Mouse (Mus musculus): ENCODE results near the gene Nav1. TPM values are rescaled to one million over a fixed set of nuclear protein-coding genes. Genes with fewer than 3 reads are reported as not detected.

The Nav1 gene
- total RNA-seq, 2 experiments from 2014 or later: 55.4 to 68.4 TPM

DNA sequence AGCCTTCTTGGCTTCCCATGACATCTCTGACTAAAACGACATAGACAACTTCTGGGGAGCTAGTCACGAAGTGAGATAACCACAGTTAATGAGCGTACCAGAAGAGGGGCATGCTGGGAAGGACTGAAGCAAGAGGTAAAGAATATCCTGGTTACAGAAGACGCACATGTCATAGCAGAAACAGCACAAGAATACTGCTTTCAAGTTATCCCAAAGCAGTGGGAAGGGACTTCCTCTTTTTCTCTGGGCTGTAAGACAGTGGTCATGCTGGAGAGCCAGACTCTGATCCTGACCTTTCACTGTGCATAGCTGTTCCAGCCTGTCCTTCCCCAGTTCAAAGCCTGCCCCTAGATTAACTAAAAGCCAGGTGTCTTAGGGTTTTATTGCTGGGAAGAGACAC lies 26.4 kb upstream of the Nav1 start:
- DNase-seq (ENCODE audit: extremely low spot score in 1 of 2, low spot score in 2 of 2): no peak
- H3K27ac ChIP-seq: no peak overlapping the region
- intact Hi-C loops (cut with DNase I): no loop called here
- H3K4me3 ChIP-seq: no peak overlapping the region
- no peak for TF ChIP-seq CTCF (IDR thresholded peaks at IDR 0.05)

DNA sequence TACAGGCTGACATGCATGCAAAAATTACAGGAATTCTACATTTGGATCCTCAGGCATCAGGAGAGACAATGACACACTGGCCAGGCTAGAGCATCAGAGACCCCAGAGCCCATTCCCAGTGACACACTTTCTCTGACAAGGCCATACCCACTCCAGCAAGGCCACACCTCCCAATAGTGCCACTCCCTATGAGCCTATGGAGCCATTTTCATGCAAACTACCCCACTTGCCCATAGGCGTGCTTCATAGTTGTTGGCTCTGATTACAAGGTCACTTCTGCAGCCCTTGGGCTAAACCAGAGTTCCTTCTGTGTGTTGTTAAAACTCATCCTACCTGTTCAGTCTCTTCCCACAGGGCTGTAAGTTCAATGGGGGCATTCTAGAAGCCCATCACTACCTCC lies 25.1 kb upstream of the Nav1 start:
- no peak for TF ChIP-seq CTCF (IDR thresholded peaks at IDR 0.05)
- no peak overlapping the region for H3K27ac ChIP-seq
- intact Hi-C loops (cut with DNase I): no loop called here
- H3K4me3 ChIP-seq: no peak overlapping the region
- DNase-seq (ENCODE audit: extremely low spot score in 1 of 2, low spot score in 2 of 2): no peak

DNA sequence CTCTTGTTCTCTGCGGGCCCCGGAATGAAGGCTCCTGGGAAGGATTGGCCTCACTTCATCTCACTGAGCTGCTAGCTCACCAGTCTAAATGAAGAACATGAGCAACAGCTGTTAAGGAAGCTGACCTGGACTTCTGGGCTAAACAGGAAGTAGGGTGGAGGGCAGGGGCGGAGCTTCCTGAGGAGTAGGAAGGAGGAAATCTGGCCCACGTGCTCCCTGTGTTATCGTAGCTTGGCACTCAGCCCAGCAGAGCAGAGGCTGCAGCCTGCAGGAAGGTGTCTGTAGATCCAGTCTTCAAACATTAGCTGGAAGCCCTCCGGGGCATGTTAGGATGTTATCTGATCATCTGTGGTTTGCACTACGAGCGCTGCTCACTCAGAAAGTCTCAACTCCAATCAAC lies 24.4 kb upstream of the Nav1 start:
- H3K4me3 ChIP-seq: no peak overlapping the region
- peak in 1 of 2 experiments; percentile 40 for DNase-seq (ENCODE audit: extremely low spot score in 1 of 2, low spot score in 2 of 2)
- no peak overlapping the region for H3K27ac ChIP-seq
- intact Hi-C loops (cut with DNase I): no loop called here
- no peak for TF ChIP-seq CTCF (IDR thresholded peaks at IDR 0.05)

DNA sequence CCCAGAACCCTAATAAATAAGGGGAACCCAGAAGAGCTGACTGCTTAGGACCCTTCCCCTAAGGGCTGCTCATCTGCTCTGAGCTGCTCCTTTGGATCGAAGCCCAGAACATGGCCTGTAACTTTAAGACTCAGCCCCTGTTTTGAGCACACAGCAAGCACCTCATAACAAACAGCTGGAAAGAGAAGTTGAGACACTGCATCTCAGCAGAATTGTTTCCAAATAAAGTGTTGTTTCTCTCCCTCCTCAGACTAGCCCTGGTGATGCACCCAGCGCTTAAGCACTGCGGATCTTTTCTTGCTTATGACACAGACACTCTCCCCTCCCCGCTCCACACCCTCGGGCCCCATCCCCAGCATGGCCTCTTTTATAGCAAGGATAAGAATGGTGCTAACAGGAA lies 22.8 kb upstream of the Nav1 start:
- no peak for DNase-seq (ENCODE audit: extremely low spot score in 1 of 2, low spot score in 2 of 2)
- Histone ChIP-seq H3K4me3 (no peak overlapping the region), H3K27ac (peak overlapping the region; percentile 44; the same call in 1 of the 2 replicates)
- no peak for TF ChIP-seq CTCF (IDR thresholded peaks at IDR 0.05)
- intact Hi-C loops (cut with DNase I): no loop called here

DNA sequence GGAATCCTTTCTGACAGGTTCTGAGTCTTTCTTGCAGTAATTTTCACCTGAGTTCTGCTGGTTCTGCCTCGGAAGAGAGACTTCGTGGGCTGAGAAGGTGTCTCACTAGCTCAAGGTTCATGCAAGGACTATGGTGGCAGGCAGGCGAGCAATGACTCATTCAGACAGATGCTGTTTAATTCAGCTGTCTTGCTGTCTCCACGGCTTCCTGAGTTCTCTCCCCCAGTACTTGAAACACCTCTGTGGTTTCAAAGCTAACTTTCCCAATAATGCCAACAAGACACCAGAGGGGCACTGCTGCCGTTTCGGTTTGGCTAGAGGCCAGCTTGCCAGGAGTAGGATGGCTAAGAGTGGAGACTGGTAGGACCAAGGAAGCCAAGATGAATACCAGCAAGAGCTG lies 19.1 kb upstream of the Nav1 start:
- Histone ChIP-seq H3K4me3 (no peak overlapping the region), H3K27ac (no peak overlapping the region)
- intact Hi-C loops (cut with DNase I): no loop called here
- TF ChIP-seq CTCF (IDR thresholded peaks at IDR 0.05): no peak
- peak in 1 of 2 experiments; percentile 36 for DNase-seq (ENCODE audit: extremely low spot score in 1 of 2, low spot score in 2 of 2)

DNA sequence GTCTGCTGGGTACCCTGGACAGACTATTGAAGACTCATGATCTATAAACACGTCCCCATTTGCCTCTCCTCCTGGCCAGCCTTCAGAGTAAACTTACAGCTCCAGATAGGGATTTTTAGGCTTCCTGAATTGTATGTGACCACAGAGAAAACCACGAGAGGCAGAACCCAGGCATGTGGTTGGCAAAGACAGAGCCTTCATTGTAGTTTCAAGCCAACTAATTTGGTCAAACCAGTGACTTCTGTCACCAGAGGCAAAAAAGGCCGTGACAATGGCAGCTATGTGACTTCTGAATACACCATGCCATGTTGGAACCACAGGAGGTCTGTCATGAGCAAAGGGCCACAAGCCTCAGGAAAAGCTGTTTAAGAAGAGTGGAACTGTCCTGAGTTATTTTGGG lies 18.6 kb upstream of the Nav1 start:
- Histone ChIP-seq H3K27ac (no peak overlapping the region), H3K4me3 (no peak overlapping the region)
- intact Hi-C loops (cut with DNase I): no loop called here
- DNase-seq (ENCODE audit: extremely low spot score in 1 of 2, low spot score in 2 of 2): no peak
- TF ChIP-seq CTCF (IDR thresholded peaks at IDR 0.05): no peak

DNA sequence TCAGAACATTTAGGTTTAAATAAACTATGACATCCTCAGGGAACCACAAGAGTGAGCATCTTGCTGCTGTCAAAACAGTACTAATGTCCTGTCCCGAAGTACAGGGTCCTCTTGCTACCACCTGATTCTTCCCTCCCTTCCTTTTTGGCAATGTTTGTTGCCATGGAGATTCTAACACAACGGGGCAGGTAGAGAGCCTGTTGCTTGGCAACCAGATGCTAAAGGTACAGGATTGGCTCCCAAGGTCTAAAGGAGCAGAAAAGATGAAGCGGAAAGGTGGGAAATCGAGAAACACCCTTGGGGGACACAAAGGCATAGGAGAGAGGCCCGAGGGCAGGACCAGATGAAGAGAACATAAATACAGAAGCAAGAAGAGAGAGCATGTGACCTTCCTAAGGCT lies 17.6 kb upstream of the Nav1 start:
- no peak for TF ChIP-seq CTCF (IDR thresholded peaks at IDR 0.05)
- H3K27ac ChIP-seq: no peak overlapping the region
- intact Hi-C loops (cut with DNase I): no loop called here
- DNase-seq (ENCODE audit: extremely low spot score in 1 of 2, low spot score in 2 of 2): no peak
- H3K4me3 ChIP-seq: no peak overlapping the region

DNA sequence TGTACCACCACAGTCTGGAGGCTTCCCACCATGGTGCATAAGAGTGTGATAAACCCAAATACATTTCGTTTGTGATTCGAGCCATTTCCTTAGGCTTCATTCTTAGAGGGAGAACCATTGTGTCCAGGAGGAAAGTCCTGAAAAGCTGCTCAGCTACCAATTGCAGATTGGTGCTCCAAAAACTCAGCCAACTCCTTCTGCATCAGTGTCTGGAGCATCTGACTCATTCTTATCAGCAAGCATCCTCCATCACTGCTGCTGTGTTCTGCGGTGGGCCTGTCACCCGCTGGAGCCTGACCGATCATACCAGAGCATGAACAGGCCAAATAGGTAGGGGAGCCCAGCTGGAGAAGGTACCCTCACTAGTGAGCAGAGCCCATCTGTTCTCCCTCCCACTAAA lies 16.0 kb upstream of the Nav1 start:
- no peak overlapping the region for H3K4me3 ChIP-seq
- intact Hi-C loops (cut with DNase I): no loop called here
- H3K27ac ChIP-seq: no peak overlapping the region
- no peak for DNase-seq (ENCODE audit: extremely low spot score in 1 of 2, low spot score in 2 of 2)
- no peak for TF ChIP-seq CTCF (IDR thresholded peaks at IDR 0.05)

DNA sequence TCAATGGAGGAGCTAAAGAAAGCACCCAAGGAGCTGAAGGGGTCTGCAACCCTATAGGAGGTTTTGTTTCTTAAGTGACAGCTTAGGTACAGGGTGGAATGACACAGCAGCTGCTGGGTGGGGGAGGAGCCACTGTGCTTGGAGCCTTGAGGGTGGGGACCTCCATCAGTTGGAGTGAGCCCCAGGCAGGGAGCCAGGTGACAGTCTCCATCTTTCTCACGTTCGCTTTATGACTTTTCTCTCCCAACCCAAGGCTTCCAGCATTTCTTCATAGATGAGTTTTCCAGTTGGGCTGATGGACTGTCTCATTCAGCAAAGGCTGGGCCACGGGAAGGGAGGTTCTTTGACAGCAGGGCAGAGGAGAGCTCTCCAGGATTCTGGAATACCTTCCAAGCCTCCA lies 14.2 kb upstream of the Nav1 start:
- no peak for TF ChIP-seq CTCF (IDR thresholded peaks at IDR 0.05)
- no peak overlapping the region for H3K27ac ChIP-seq
- intact Hi-C loops (cut with DNase I): no loop called here
- no peak overlapping the region for H3K4me3 ChIP-seq
- DNase-seq (ENCODE audit: extremely low spot score in 1 of 2, low spot score in 2 of 2): no peak

DNA sequence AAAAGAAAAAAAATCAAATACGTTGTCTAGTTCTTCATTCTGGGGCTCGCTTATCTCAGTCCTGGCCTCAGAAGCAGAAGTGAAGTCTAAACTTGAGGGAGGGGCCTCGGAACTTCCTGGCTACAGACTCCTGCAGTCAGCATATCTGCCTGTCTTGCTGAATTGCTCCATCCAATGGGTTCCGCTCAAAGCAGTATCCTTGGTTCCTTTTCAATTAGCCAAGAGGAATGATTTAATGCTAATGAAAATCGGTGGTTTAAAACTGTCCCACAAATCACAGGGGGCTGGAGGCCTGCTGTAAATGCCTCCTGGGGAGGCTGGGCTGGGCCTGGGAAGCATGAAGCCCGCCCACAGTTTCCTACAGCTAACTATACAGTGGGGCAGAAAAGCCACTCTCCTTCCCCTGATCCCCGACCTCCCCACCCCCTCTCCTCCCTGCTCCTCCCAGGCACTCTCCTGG lies 12.9 kb upstream of the Nav1 start:
- TF ChIP-seq CTCF (IDR thresholded peaks at IDR 0.05): no peak
- DNase-seq (ENCODE audit: extremely low spot score in 1 of 2, low spot score in 2 of 2): no peak
- H3K27ac ChIP-seq: peak overlapping the region; percentile 40; the same call in 1 of the 2 replicates
- intact Hi-C loops (cut with DNase I): loop anchor here (5.0 kb wide), 1 partner anchor 63 kb away; no protein-coding TSS in a partner anchor
- no peak overlapping the region for H3K4me3 ChIP-seq

DNA sequence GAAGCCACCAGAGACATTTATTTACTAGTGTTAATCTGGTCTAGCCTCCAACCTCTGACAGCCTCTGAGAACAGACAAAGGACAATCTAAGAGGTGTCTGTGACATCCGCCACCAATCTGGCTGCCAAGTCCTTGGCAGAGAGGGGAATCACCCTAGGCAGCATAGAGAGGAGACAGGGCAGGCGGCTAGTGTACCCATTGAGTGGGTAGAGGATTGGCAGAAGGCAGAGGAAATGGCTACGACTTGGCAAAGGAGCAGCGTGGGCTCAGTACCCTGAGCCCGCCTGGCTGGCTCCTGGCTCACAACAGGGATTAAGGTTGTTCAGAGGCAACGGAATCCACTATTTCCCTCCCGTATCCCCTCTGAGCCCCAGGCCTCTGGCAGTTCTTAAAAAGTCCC lies 12.0 kb upstream of the Nav1 start:
- no peak for TF ChIP-seq CTCF (IDR thresholded peaks at IDR 0.05)
- no peak for DNase-seq (ENCODE audit: extremely low spot score in 1 of 2, low spot score in 2 of 2)
- intact Hi-C loops (cut with DNase I): loop anchor here (5.0 kb wide), 1 partner anchor 62 kb away; no protein-coding TSS in a partner anchor
- peak overlapping the region; percentile 24; the same call in 1 of the 2 replicates for H3K27ac ChIP-seq
- H3K4me3 ChIP-seq: no peak overlapping the region

DNA sequence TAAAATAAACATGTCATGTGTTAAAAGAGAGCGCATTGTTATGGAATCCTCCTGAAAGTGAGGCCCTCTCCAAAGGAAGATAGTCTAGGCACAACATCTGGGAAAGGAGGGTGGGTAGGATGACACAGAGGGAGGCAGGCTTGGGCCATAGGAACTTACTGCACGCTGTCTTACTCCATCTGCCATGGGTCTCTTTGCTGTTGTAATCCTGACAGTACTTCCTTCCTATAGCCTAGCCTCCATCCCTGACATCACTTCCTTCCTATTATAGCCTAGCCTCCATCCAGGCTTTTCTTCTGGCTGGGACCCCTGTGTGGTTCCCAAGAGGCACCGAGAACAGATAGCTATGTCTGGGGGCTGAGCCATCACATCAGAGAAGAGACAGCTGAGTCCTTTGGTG lies 10.2 kb upstream of the Nav1 start:
- intact Hi-C loops (cut with DNase I): loop anchor here (5.0 kb wide), 1 partner anchor 60 kb away; no protein-coding TSS in a partner anchor
- no peak for TF ChIP-seq CTCF (IDR thresholded peaks at IDR 0.05)
- no peak overlapping the region for H3K4me3 ChIP-seq

More for the DNA sequence above, 10.2 kb upstream of the Nav1 start:
- no peak for DNase-seq (ENCODE audit: extremely low spot score in 1 of 2, low spot score in 2 of 2)
- H3K27ac ChIP-seq: no peak overlapping the region

Data from left cerebral cortex, adult 2 months (tissue).